Mouse (Mus musculus): ENCODE data around the gene Fam43b. TPM values are rescaled to one million over a fixed set of nuclear protein-coding genes. Genes with fewer than 3 reads are reported as not detected.
"Not testable (repeated sequence)": the region's sequence is repeated elsewhere in the genome, so short reads cannot be mapped to it uniquely, and the experiment has no call there.

The Fam43b gene
- not detected for polyA plus RNA-seq (2021)

- no peak for TF ChIP-seq CTCF (IDR thresholded peaks at IDR 0.05)
- DNase-seq (ENCODE audit: low read depth, low spot score) (no peak), ATAC-seq (no peak)
- POLR2A ChIA-PET: no interaction called here
- CTCF ChIA-PET: no interaction called here
- peaks cover 29% of the 10 kb centered on the region for H3K27me3 ChIP-seq
- in situ Hi-C loops (cut with MboI; ENCODE audit: low pct_unique_long_range_greater_than_20kb): no loop called here
Measured at GRCm38 (mm10) chr4:138395971-138396645, at the start of gene Fam43b. Gene Fam43b, minus strand, starts transcription at chr4:138396528.

DNA sequence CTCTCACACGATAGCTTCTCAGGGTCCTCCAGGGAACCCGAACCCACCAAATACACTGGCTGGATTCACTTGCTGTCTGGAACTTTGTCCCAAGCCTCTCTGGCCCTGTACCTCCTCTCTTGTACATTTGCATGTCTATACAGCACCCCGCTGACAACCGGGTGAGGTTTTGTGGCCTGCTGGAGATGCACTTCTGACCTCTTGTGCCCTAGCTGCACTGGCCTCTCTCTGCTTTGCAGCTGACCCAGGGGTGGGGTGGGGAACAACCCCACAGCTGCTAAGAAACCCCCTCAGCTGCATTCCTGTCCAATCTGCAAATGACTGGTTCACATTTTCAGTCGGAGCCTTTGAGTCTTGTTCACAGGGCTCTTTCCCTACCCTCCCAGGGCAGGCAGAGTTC, 48.6 kb upstream of the Fam43b start:
- ATAC-seq (no peak), DNase-seq (ENCODE audit: low read depth, low spot score) (no peak)
- CTCF ChIA-PET: interaction anchor here (1.2 to 5.3 kb wide), 2 partner anchors 117 to 255 kb away, joined by 5 to 32 read pairs; no protein-coding TSS in a partner anchor
- in situ Hi-C loops (cut with MboI; ENCODE audit: low pct_unique_long_range_greater_than_20kb): loop anchor here (5.0 kb wide), 3 partner anchors 117 to 407 kb away; no protein-coding TSS in a partner anchor
- POLR2A ChIA-PET: no interaction called here
- no peaks in the 10 kb centered on the region for H3K27me3 ChIP-seq
- TF ChIP-seq CTCF (IDR thresholded peaks at IDR 0.05): no peak

DNA sequence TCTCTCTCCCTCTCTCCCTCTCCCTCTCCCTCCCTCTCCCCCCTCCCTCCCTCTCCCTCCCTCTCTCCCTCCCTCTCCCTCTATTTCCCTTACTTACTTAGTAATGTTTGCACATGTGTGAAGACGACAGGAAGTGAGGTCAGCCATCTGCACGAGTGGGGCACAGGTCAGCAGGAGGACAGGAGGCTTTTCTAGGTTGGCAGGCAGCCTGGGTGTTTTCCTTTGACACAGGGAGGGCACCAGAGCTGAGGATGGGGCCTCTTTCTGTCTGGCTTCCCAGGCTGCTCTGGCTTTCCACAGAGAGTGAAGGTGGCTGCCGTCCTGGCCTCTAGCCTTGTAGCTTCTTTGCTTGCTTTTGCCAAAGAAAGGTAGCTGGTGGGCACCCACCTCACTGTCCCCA, 43.7 kb upstream of the Fam43b start:
- POLR2A ChIA-PET: interaction anchor here (0.6 to 0.9 kb wide), 2 partner anchors 60 to 271 kb away, joined by 3 to 7 read pairs; no protein-coding TSS in a partner anchor
- no peak for DNase-seq (ENCODE audit: low read depth, low spot score)
- H3K27me3 ChIP-seq: no peaks in the 10 kb centered on the region
- TF ChIP-seq CTCF (IDR thresholded peaks at IDR 0.05): no peak
- CTCF ChIA-PET: no interaction called here
- ATAC-seq: no peak
- in situ Hi-C loops (cut with MboI; ENCODE audit: low pct_unique_long_range_greater_than_20kb): no loop called here

- ATAC-seq (peak; percentile 69), DNase-seq (ENCODE audit: low read depth, low spot score) (no peak)
- POLR2A ChIA-PET: no interaction called here
- CTCF ChIA-PET: interaction anchor here (1.0 to 1.4 kb wide), 2 partner anchors 10 to 12 kb away, joined by 3 read pairs; no protein-coding TSS in a partner anchor
- TF ChIP-seq CTCF (IDR thresholded peaks at IDR 0.05): no peak
- in situ Hi-C loops (cut with MboI; ENCODE audit: low pct_unique_long_range_greater_than_20kb): no loop called here
- no peaks in the 10 kb centered on the region for H3K27me3 ChIP-seq
Measured at GRCm38 (mm10) chr4:138434347-138435316, 38.3 kb upstream of the Fam43b start, which contains the start of gene Mul1. Gene Mul1, plus strand, starts transcription at chr4:138434671.

DNA sequence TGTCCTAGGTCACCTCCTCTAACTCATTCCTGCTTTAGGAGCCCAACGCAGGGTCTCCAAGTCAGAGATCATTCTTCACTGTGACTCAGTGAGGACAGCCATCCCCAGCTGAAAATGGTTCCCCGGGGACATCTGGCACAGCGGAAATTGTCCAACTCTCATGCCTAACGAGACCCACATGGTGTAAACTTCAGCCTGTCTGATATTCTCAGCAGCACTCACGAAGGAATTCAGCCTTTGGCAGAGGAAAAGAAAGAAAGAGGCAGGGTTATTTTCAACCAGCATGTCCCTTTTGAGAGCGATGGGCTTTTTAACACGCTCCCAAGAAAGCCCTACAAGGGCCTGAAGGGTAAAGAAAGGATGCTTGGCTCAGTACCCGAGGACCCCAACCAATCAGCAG, 35.0 kb upstream of the Fam43b start:
- H3K27me3 ChIP-seq: no peaks in the 10 kb centered on the region
- ChIA-PET POLR2A (no interaction called here), CTCF (interaction anchor here (0.8 kb wide), 1 partner anchor 105 kb away, joined by 3 read pairs; the partner anchor contains the start of gene Pink1)
- TF ChIP-seq CTCF (IDR thresholded peaks at IDR 0.05): no peak
- no peak for DNase-seq (ENCODE audit: low read depth, low spot score)
- in situ Hi-C loops (cut with MboI; ENCODE audit: low pct_unique_long_range_greater_than_20kb): no loop called here
- no peak for ATAC-seq

GRCm38 (mm10) chr4:138429778-138430177, 33.5 kb upstream of the Fam43b start:
- ATAC-seq (no peak), DNase-seq (ENCODE audit: low read depth, low spot score) (no peak)
- ChIA-PET POLR2A (no interaction called here), CTCF (interaction anchor here (1.0 kb wide), 1 partner anchor 112 kb away, joined by 4 read pairs; no protein-coding TSS in a partner anchor)
- no peak for TF ChIP-seq CTCF (IDR thresholded peaks at IDR 0.05)
- in situ Hi-C loops (cut with MboI; ENCODE audit: low pct_unique_long_range_greater_than_20kb): no loop called here
- H3K27me3 ChIP-seq: no peaks in the 10 kb centered on the region

DNA sequence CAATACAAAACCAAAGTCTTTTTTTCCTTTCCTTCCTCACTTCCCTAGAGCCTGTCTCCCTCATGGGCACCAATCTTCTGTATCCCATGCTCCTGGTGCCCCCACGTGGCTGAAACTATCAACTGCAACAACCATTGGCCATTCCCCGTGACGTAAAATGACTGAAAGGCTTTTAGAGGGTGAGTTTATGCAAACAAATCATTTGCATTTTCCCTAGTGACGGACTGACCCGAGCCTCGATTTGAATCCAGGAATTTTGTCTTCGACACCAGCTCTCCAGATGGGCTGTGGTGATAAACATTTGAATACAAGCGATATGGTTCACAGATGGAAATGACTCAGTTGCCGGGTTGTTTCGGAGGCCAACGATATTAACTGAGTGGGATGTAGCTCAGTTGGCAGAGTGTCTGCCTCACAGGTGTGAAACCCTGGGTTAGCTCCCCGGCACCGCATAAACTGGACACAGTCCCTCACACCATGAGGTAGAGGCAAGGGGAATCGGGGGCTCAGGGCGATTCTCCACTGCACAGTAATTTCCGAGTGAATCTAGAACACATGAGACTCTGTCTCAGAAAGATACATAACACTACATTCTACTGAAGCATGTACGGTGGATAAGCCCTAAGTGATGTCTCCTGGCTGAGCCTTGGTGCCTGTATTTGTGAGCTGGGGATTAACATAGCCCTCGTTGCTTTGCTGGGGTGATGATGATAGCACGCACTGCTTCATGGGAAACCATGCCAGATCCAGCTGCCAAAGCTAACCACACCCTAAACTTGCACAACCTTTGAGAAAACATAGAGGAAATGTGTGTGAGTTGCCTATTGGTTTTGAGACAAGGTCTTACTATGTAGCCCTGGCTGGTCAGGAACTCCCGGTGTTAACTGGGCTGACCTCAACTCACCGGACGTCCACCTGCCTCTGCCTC, 30.7 kb upstream of the Fam43b start:
- TF ChIP-seq CTCF (IDR thresholded peaks at IDR 0.05): peak; percentile 89
- DNase-seq (ENCODE audit: low read depth, low spot score) (no peak), ATAC-seq (no peak)
- CTCF ChIA-PET: interaction anchor here (0.8 to 1.8 kb wide), 6 partner anchors 11 to 111 kb away, joined by 3 to 11 read pairs (median 4); no protein-coding TSS in a partner anchor
- POLR2A ChIA-PET: no interaction called here
- in situ Hi-C loops (cut with MboI; ENCODE audit: low pct_unique_long_range_greater_than_20kb): no loop called here
- H3K27me3 ChIP-seq: peaks cover 6% of the 10 kb centered on the region

GRCm38 (mm10) chr4:138425604-138426003, 29.3 kb upstream of the Fam43b start:
- ATAC-seq; DNase-seq (ENCODE audit: low read depth, low spot score); in situ Hi-C loops (cut with MboI; ENCODE audit: low pct_unique_long_range_greater_than_20kb); POLR2A ChIA-PET; H3K27me3 ChIP-seq: not testable (repeated sequence)
- CTCF ChIA-PET: interaction anchor here (1.6 kb wide), 1 partner anchor 8 kb away, joined by 3 read pairs; the partner anchor contains the start of gene Mul1

- peaks cover 6% of the 10 kb centered on the region for H3K27me3 ChIP-seq
- no peak for TF ChIP-seq CTCF (IDR thresholded peaks at IDR 0.05)
- no peak for DNase-seq (ENCODE audit: low read depth, low spot score)
- no peak for ATAC-seq
- CTCF ChIA-PET: interaction anchor here (1.5 to 1.6 kb wide), 2 partner anchors 9 to 114 kb away, joined by 3 to 4 read pairs; partner anchors contain the start of gene Mul1
- POLR2A ChIA-PET: no interaction called here
- in situ Hi-C loops (cut with MboI; ENCODE audit: low pct_unique_long_range_greater_than_20kb): no loop called here
Measured at GRCm38 (mm10) chr4:138425028-138425427, 28.7 kb upstream of the Fam43b start.
